Mouse (Mus musculus) stomach, postnatal 0 days (tissue): ENCODE results near the gene Omg. TPM values are rescaled to one million over a fixed set of nuclear protein-coding genes. Genes with fewer than 3 reads are reported as not detected.

Experiments
- ATAC-seq: fragments of 200-750 bp; cut with Nextera tagmentation; 2 replicates; pipeline ENCODE4 v1.8.0; 2017; ENCODE audit not compliant: low FRiP score, low TSS enrichment
- DNase-seq: peaks from one replicate; pipeline ENCODE4 v3.0.0-alpha.2; 2016; ENCODE audit warnings: low spot score
- H3K27ac ChIP-seq: fragments of 300-500 bp; sonication (generic); replicated peaks from 2 replicates; pipeline ENCODE4 v1.5.1; 2014; ENCODE audit warnings: mild to moderate bottlenecking, control low read depth
- H3K27me3 ChIP-seq: fragments of 300-500 bp; sonication (generic); 2 replicates; pipeline ENCODE4 v1.6.1; 2014; ENCODE audit warnings: low read length; ENCODE audit not compliant: control insufficient read depth, insufficient read depth
- H3K36me3 ChIP-seq: fragments of 300-500 bp; sonication (generic); 2 replicates; pipeline ENCODE4 v1.6.1; 2014; ENCODE audit warnings: low read length, mixed read lengths; ENCODE audit not compliant: control insufficient read depth, insufficient read depth
- H3K4me1 ChIP-seq: fragments of 300-500 bp; sonication (generic); replicated peaks from 2 replicates; pipeline ENCODE4 v1.6.1; 2014; ENCODE audit warnings: antibody characterized with exemption; ENCODE audit not compliant: control insufficient read depth, insufficient read depth
- H3K4me2 ChIP-seq: fragments of 300-500 bp; sonication (generic); replicated peaks from 2 replicates; pipeline ENCODE4 v1.6.1; 2014; ENCODE audit warnings: low read depth, mild to moderate bottlenecking, control low read depth, moderate library complexity
- H3K4me3 ChIP-seq: fragments of 300-500 bp; sonication (generic); 2 replicates; pipeline ENCODE4 v1.5.1; 2014; ENCODE audit warnings: low read depth, low read length, control low read depth
- H3K9ac ChIP-seq: fragments of 300-500 bp; sonication (generic); 2 replicates; pipeline ENCODE4 v1.6.1; 2014; ENCODE audit warnings: mild to moderate bottlenecking, low read length, control low read depth, mixed read lengths
- H3K9me3 ChIP-seq: fragments of 300-500 bp; sonication (generic); 2 replicates; pipeline ENCODE4 v1.6.1; 2016; ENCODE audit warnings: low read length; ENCODE audit not compliant: control insufficient read depth
- CTCF ChIP-seq: IDR thresholded peaks from 2 replicates; pipeline ENCODE4 v1.5.1; 2016; ENCODE audit warnings: antibody characterized with exemption, low read depth, mild to moderate bottlenecking, moderate library complexity
- EP300 ChIP-seq: optimal IDR thresholded peaks from 2 replicates; pipeline ENCODE3; 2016; ENCODE audit warnings: antibody characterized with exemption
- WGBS: fragments of 180-500 bp; shearing (Covaris S2); extraction: QIAGEN DNeasy Blood & Tissue Kit; methylation state at CpG from one replicate; pipeline ENCODE4 v1.1.7; 2014; 5-methylcytosine and 5-hydroxymethylcytosine counted together
- polyA plus RNA-seq: library from polyadenylated mRNA; unstranded; fragments of >200 nt; fragmentation: Nextera tagmentation; extraction: Ambion mirVana; gene quantifications from 2 replicates; pipeline ENCODE4 v1.2.1, GENCODE M21; 2015

Gene Omg
- polyA plus RNA-seq, 1 experiment from 2014 or later = 0.27 TPM

DNA sequence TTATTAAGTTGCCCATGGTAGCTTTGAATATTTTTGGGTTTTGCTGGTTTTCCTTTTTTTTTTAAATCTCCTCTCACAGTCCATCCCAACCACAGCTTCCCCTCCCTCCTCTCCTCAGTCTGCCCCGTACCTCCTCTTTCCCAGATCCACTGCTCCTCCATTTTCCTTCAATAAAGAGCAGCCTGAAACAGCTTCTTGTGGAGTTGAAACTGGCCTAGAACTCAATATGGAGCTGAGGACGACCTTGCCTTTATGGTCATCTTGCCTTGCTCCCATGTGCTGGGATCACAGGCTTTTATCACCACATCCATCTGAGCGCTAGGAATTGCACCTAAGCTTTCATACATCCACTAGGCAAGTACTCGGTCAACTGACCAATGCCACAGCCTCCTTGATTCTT lies 27.6 kb upstream of the Omg start:
- DNase-seq = no peak
- ATAC-seq = no peak
- H3K4me1 ChIP-seq = no peaks in the 10 kb centered on the region

DNA sequence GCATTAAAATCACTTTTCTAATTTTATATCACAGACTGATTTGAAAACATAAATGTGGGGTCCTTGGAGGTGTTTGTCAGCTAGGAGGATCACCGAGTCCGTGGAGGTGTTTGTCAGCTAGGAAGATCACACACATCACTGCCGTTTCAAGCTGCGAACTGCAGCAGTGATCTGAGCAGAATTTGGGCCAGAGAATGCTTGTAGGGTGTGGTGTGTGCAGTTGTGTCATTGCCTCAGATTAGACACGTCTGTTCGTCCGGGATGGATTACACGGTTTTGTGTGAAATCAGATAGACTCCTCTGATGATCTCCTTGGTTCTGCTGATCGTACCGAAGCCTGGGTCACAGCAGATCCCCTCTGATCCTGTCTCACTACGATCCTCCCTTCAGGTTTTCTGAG lies 26.9 kb upstream of the Omg start:
- DNase-seq (no peak), ATAC-seq (no peak)
- Histone ChIP-seq H3K27ac (no peak overlapping the region), H3K4me3 (no peak overlapping the region), H3K36me3 (no peaks in the 10 kb centered on the region; the same call in 1 of the 2 replicates), H3K9me3 (no peaks in the 10 kb centered on the region), H3K9ac (no peak overlapping the region), H3K4me1 (no peaks in the 10 kb centered on the region), H3K27me3 (no peaks in the 10 kb centered on the region), H3K4me2 (no peak overlapping the region)
- TF ChIP-seq EP300 (no peak), CTCF (no peak)
- WGBS = 77% methylated on average over 11 of the region's 11 CpGs

More for the DNA sequence above, 27.6 kb upstream of the Omg start:
- 90% methylated on average over 4 of the region's 4 CpGs for WGBS
- no peak overlapping the region for H3K9ac ChIP-seq
- no peak overlapping the region for H3K4me2 ChIP-seq
- TF ChIP-seq CTCF (no peak), EP300 (no peak)
- no peaks in the 10 kb centered on the region for H3K27me3 ChIP-seq
- no peaks in the 10 kb centered on the region for H3K9me3 ChIP-seq
- H3K27ac ChIP-seq = no peak overlapping the region
- no peak overlapping the region for H3K4me3 ChIP-seq
- H3K36me3 ChIP-seq = no peaks in the 10 kb centered on the region; the same call in 1 of the 2 replicates

GRCm38 (mm10) chr11:79530333-79530761 lies 26.5 kb upstream of the Omg start, which contains the start of the genes Evi2 and Evi2a:
TSS of gene Evi2 (minus strand) at chr11:79530589.
TSS of gene Evi2a (minus strand) at chr11:79530609.
- no peak for TF ChIP-seq CTCF
- TF ChIP-seq EP300 = no peak
- Histone ChIP-seq H3K27me3 (no peaks in the 10 kb centered on the region), H3K36me3 (no peaks in the 10 kb centered on the region; the same call in 1 of the 2 replicates), H3K9me3 (no peaks in the 10 kb centered on the region), H3K4me2 (no peak within 1 kb of the TSS), H3K4me3 (no peak within 1 kb of the TSS), H3K27ac (no peak within 1 kb of the TSS), H3K4me1 (no peaks in the 10 kb centered on the region), H3K9ac (no peak within 1 kb of the TSS)
- DNase-seq (no peak), ATAC-seq (no peak)
- 85% methylated on average over 7 of the region's 7 CpGs for WGBS

- Histone ChIP-seq H3K27me3 (no peaks in the 10 kb centered on the region), H3K36me3 (no peaks in the 10 kb centered on the region; the same call in 1 of the 2 replicates), H3K4me2 (no peak overlapping the region), H3K4me1 (no peaks in the 10 kb centered on the region), H3K27ac (no peak overlapping the region), H3K9ac (no peak overlapping the region), H3K4me3 (no peak overlapping the region), H3K9me3 (no peaks in the 10 kb centered on the region)
- DNase-seq (no peak), ATAC-seq (no peak)
- WGBS = 82% methylated on average over 2 of the region's 2 CpGs
- TF ChIP-seq CTCF (no peak), EP300 (no peak)
These were observed 25.9 kb upstream of the Omg start for GRCm38 (mm10) chr11:79529736-79530135.

DNA sequence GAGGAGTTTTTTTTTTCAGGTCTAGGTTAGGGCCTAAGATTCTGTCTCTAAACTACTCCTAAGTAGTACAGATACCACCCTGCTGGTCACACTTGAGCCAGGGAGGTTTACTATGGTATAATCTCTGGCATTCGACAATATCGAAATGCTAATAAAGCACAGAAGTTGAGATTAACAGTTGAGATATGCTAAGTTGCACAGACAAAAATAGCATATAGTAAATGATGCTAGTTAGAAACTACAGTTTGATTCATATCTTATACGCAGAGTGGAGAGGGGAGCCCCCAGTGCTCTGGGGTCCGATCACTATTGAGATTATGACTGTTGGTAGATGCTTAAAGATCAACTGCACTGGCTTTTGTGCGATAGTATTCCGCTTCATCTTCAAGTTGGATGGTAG lies 25.3 kb upstream of the Omg start:
- Histone ChIP-seq H3K4me1 (no peaks in the 10 kb centered on the region), H3K36me3 (no peaks in the 10 kb centered on the region; the same call in 1 of the 2 replicates), H3K27ac (no peak overlapping the region), H3K4me3 (no peak overlapping the region), H3K9ac (no peak overlapping the region), H3K9me3 (no peaks in the 10 kb centered on the region), H3K27me3 (no peaks in the 10 kb centered on the region), H3K4me2 (no peak overlapping the region)
- TF ChIP-seq CTCF (no peak), EP300 (no peak)
- DNase-seq (no peak), ATAC-seq (no peak)
- 95% methylated on average over 6 of the region's 6 CpGs for WGBS

DNA sequence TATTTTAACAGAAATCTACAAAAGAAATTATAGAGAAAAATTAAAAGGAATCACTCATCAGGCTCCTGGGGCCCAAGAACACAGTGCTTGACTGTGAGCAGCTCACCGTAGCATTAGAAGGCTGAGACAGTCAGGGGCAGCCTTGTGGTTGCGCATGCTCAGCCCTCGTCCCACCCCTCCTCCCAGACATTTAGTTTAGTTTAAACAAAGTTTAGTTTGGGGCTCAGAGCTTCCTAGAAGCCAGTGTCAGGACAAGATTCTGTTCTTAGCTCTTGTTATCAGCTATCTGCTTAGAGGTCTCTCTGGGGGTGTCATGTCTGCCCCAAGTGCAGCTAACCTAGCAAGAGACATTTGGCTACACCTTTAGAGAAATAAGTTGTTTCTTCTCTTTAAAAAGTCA lies 24.7 kb upstream of the Omg start:
- WGBS = 82% methylated on average over 3 of the region's 3 CpGs
- H3K9ac ChIP-seq = no peak overlapping the region
- no peak overlapping the region for H3K4me3 ChIP-seq
- no peaks in the 10 kb centered on the region for H3K4me1 ChIP-seq
- no peaks in the 10 kb centered on the region for H3K27me3 ChIP-seq
- no peak overlapping the region for H3K4me2 ChIP-seq
- no peaks in the 10 kb centered on the region; the same call in 1 of the 2 replicates for H3K36me3 ChIP-seq
- H3K27ac ChIP-seq = no peak overlapping the region
- no peak for DNase-seq
- no peak for ATAC-seq
- no peak for TF ChIP-seq EP300
- TF ChIP-seq CTCF = no peak
- no peaks in the 10 kb centered on the region for H3K9me3 ChIP-seq
